Mouse (Mus musculus) liver, embryonic 14.5 days (tissue): Measurements from ENCODE around the gene Sec16a. TPM values are rescaled to one million over a fixed set of nuclear protein-coding genes. Genes with fewer than 3 reads are reported as not detected.
A peak's percentile ranks its signal among the peaks of the same experiment; 100 is the strongest.

Experiments
- ATAC-seq: fragments of 200-750 bp; cut with Nextera tagmentation; 2 replicates; pipeline ENCODE4 v1.8.0; 2017; ENCODE audit warnings: moderate number of reproducible peaks, mild to moderate bottlenecking, moderate library complexity; ENCODE audit not compliant: insufficient read depth
- DNase-seq, 3 experiments: peaks; one replicate each; pipeline ENCODE4 v3.0.0-alpha.2; 2012 to 2013; ENCODE audit warnings: low read depth in 3 of 3, low spot score in 3 of 3
- H3K27ac ChIP-seq: fragments of 300-500 bp; sonication (generic); 2 replicates; pipeline ENCODE4 v1.5.1; 2014; ENCODE audit warnings: moderate library complexity, mild to moderate bottlenecking, control low read depth, inconsistent platforms
- H3K27me3 ChIP-seq: fragments of 300-500 bp; sonication (generic); 2 replicates; pipeline ENCODE4 v1.6.1; 2014; ENCODE audit warnings: mild to moderate bottlenecking, low read length, moderate library complexity; ENCODE audit not compliant: control insufficient read depth, insufficient read depth
- H3K36me3 ChIP-seq: fragments of 300-500 bp; sonication (generic); replicated peaks from 2 replicates; pipeline ENCODE4 v1.6.1; 2014; ENCODE audit warnings: low read depth; ENCODE audit not compliant: control insufficient read depth, insufficient read depth
- H3K4me1 ChIP-seq, 2 experiments: fragments of 200-500 bp in 1 of 2; fragments of 300-500 bp in 1 of 2; sonication (generic) in 1 of 2; replicated peaks; 2 replicates each; pipeline ENCODE4 v1.6.1; 2012 to 2014; ENCODE audit warnings: antibody characterized with exemption in 1 of 2, inconsistent platforms in 1 of 2, low read length in 1 of 2; ENCODE audit not compliant: control insufficient read depth in 2 of 2, insufficient read depth in 2 of 2
- H3K4me2 ChIP-seq: fragments of 300-500 bp; sonication (generic); 2 replicates; pipeline ENCODE4 v1.6.1; 2014; ENCODE audit warnings: low read depth, mild to moderate bottlenecking, control low read depth, moderate library complexity
- H3K4me3 ChIP-seq, 2 experiments: fragments of 200-500 bp in 1 of 2; fragments of 300-500 bp in 1 of 2; sonication (generic) in 1 of 2; 2 replicates each; pipeline ENCODE4 v1.5.1; 2012 to 2014; ENCODE audit warnings: low read depth in 2 of 2, low read length in 2 of 2, mild to moderate bottlenecking in 2 of 2, control low read depth in 1 of 2, inconsistent platforms in 1 of 2, moderate library complexity in 1 of 2; ENCODE audit not compliant: insufficient read depth in 1 of 2
- H3K9ac ChIP-seq: fragments of 300-500 bp; sonication (generic); replicated peaks from 2 replicates; pipeline ENCODE4 v1.6.1; 2014; ENCODE audit warnings: mild to moderate bottlenecking, control low read depth, moderate library complexity
- H3K9me3 ChIP-seq: fragments of 300-500 bp; sonication (generic); 2 replicates; pipeline ENCODE4 v1.6.1; 2016; ENCODE audit warnings: low read length, mixed read lengths; ENCODE audit not compliant: control insufficient read depth
- CTCF ChIP-seq: IDR thresholded peaks from 2 replicates; pipeline ENCODE4 v1.5.1; 2016; ENCODE audit warnings: antibody characterized with exemption, low read depth, control low read depth
- EP300 ChIP-seq: IDR thresholded peaks from 2 replicates; pipeline ENCODE4 v1.6.1; 2016; ENCODE audit warnings: antibody characterized with exemption, low read depth
- WGBS: fragments of 180-500 bp; shearing (Covaris S2); extraction: QIAGEN DNeasy Blood & Tissue Kit; methylation state at CpG from one replicate; pipeline ENCODE4 v1.1.7; 2014; ENCODE audit not compliant: insufficient replicate concordance; 5-methylcytosine and 5-hydroxymethylcytosine counted together
- polyA plus RNA-seq, 2 experiments: library from polyadenylated mRNA; depleted of rRNA in 1 of 2; stranded (reverse) in 1 of 2; unstranded in 1 of 2; fragments of >200 nt; fragmentation: Nextera tagmentation in 1 of 2; extraction: Ambion mirVana in 1 of 2; gene quantifications; 2 replicates each; pipeline versions ENCODE4 v1.2.1 to v1.2.3; 2012 to 2014

The Sec16a gene
- polyA plus RNA-seq, 2 experiments, result 9.3 to 10.5 TPM

- peaks cover 0 to 12% of the 10 kb centered on the region in 2 experiments; a peak in 2 of 4 replicates for H3K4me1 ChIP-seq
- no peak overlapping the region for H3K27ac ChIP-seq
- 70% methylated on average over 9 of the region's 9 CpGs for WGBS
Measured at GRCm38 (mm10) chr2:26485278-26485677, 40.3 kb upstream of the Sec16a start.

GRCm38 (mm10) chr2:26484169-26484568 lies 39.2 kb upstream of the Sec16a start:
- H3K27me3 ChIP-seq, result no peaks in the 10 kb centered on the region; the same call in 1 of the 2 replicates
- no peak overlapping the region for H3K27ac ChIP-seq
- H3K9me3 ChIP-seq, result no peaks in the 10 kb centered on the region
- DNase-seq (no peak), ATAC-seq (no peak)
- H3K4me3 ChIP-seq, result no peak overlapping the region
- 65% methylated on average over 10 of the region's 10 CpGs for WGBS
- TF ChIP-seq EP300 (no peak), CTCF (no peak)
- H3K9ac ChIP-seq, result no peak overlapping the region
- no peaks in the 10 kb centered on the region for H3K36me3 ChIP-seq
- H3K4me1 ChIP-seq, result peaks cover 0 to 12% of the 10 kb centered on the region in 2 experiments; a peak in 2 of 4 replicates
- no peak overlapping the region for H3K4me2 ChIP-seq

More at GRCm38 (mm10) chr2:26485278-26485677, 40.3 kb upstream of the Sec16a start:
- Histone ChIP-seq H3K9ac (no peak overlapping the region), H3K4me3 (no peak overlapping the region), H3K27me3 (no peaks in the 10 kb centered on the region; the same call in 1 of the 2 replicates), H3K36me3 (no peaks in the 10 kb centered on the region), H3K9me3 (no peaks in the 10 kb centered on the region), H3K4me2 (no peak overlapping the region)
- TF ChIP-seq EP300, result no peak
- TF ChIP-seq CTCF, result no peak
- no peak for DNase-seq
- no peak for ATAC-seq

- no peaks in the 10 kb centered on the region for H3K9me3 ChIP-seq
- 8% methylated on average over 13 of the region's 13 CpGs for WGBS
- ATAC-seq (0 out of 2 replicates have a peak, but pooled peaks have one; percentile 38), DNase-seq (no peak)
- no peak overlapping the region for H3K4me3 ChIP-seq
- peaks cover 0 to 12% of the 10 kb centered on the region in 2 experiments; a peak in 2 of 4 replicates for H3K4me1 ChIP-seq
- H3K9ac ChIP-seq, result no peak overlapping the region
- H3K27me3 ChIP-seq, result no peaks in the 10 kb centered on the region; the same call in 1 of the 2 replicates
- no peak for TF ChIP-seq CTCF
- no peak for TF ChIP-seq EP300
- no peaks in the 10 kb centered on the region for H3K36me3 ChIP-seq
- no peak overlapping the region for H3K27ac ChIP-seq
- no peak overlapping the region for H3K4me2 ChIP-seq
Measured at GRCm38 (mm10) chr2:26483230-26483869, 38.3 kb upstream of the Sec16a start.

- Histone ChIP-seq H3K9ac (no peak overlapping the region), H3K4me2 (peak overlapping the region; percentile 6; the same call in 1 of the 2 replicates), H3K9me3 (no peaks in the 10 kb centered on the region), H3K27me3 (no peaks in the 10 kb centered on the region; the same call in 1 of the 2 replicates), H3K27ac (no peak overlapping the region), H3K36me3 (no peaks in the 10 kb centered on the region), H3K4me1 (peaks cover 0 to 11% of the 10 kb centered on the region in 2 experiments; a peak in 2 of 4 replicates), H3K4me3 (no peak overlapping the region)
- WGBS, result 41% methylated on average over 3 of the region's 3 CpGs
- DNase-seq, result no peak
- no peak for ATAC-seq
- TF ChIP-seq CTCF (no peak), EP300 (no peak)
Measured at GRCm38 (mm10) chr2:26482824-26483223, 37.8 kb upstream of the Sec16a start.

GRCm38 (mm10) chr2:26481724-26482495 lies 36.9 kb upstream of the Sec16a start:
- DNase-seq, result no peak
- H3K9me3 ChIP-seq, result no peaks in the 10 kb centered on the region

More at GRCm38 (mm10) chr2:26481724-26482495, 36.9 kb upstream of the Sec16a start:
- H3K4me3 ChIP-seq, result no peak overlapping the region
- 49% methylated on average over 10 of the region's 10 CpGs for WGBS
- H3K27ac ChIP-seq, result no peak overlapping the region
- no peaks in the 10 kb centered on the region for H3K27me3 ChIP-seq
- no peak overlapping the region for H3K4me2 ChIP-seq
- no peak for TF ChIP-seq CTCF
- TF ChIP-seq EP300, result no peak
- H3K36me3 ChIP-seq, result no peaks in the 10 kb centered on the region
- no peak overlapping the region for H3K9ac ChIP-seq
- peak; percentile 22; the same call in 1 of the 2 replicates for ATAC-seq
- H3K4me1 ChIP-seq, result peaks cover 0 to 8% of the 10 kb centered on the region in 2 experiments; a peak in 2 of 4 replicates
